Mouse (Mus musculus) forebrain, embryonic 12.5 days (tissue): ENCODE measurements around the gene Pars2. TPM values are rescaled to one million over a fixed set of nuclear protein-coding genes. Genes with fewer than 3 reads are reported as not detected.
A peak's percentile ranks its signal among the peaks of the same experiment; 100 is the strongest.

ENCODE experiments used
- ATAC-seq: fragments of 200-750 bp; cut with Nextera tagmentation; 2 replicates; pipeline ENCODE4 v1.8.0; 2017; ENCODE audit warnings: moderate TSS enrichment; ENCODE audit not compliant: low FRiP score
- H3K27ac ChIP-seq: fragments of 300-500 bp; sonication (generic); 2 replicates; pipeline ENCODE4 v1.5.1; 2016; ENCODE audit warnings: mild to moderate bottlenecking
- H3K27me3 ChIP-seq: fragments of 300-500 bp; sonication (generic); 2 replicates; pipeline ENCODE4 v1.6.1; 2016; ENCODE audit warnings: mild to moderate bottlenecking
- H3K36me3 ChIP-seq: fragments of 300-500 bp; sonication (generic); replicated peaks from 2 replicates; pipeline ENCODE4 v1.6.1; 2016; ENCODE audit warnings: mild to moderate bottlenecking
- H3K4me1 ChIP-seq: fragments of 300-500 bp; sonication (generic); 2 replicates; pipeline ENCODE4 v1.6.1; 2016
- H3K4me2 ChIP-seq: fragments of 300-500 bp; sonication (generic); 2 replicates; pipeline ENCODE4 v1.6.1; 2016; ENCODE audit warnings: mild to moderate bottlenecking, moderate library complexity
- H3K4me3 ChIP-seq: fragments of 300-500 bp; sonication (generic); replicated peaks from 2 replicates; pipeline ENCODE4 v1.5.1; 2016; ENCODE audit warnings: mild to moderate bottlenecking
- H3K9ac ChIP-seq: fragments of 300-500 bp; sonication (generic); 2 replicates; pipeline ENCODE4 v1.6.1; 2016; ENCODE audit warnings: mild to moderate bottlenecking
- H3K9me3 ChIP-seq: fragments of 300-500 bp; sonication (generic); 2 replicates; pipeline ENCODE4 v1.6.1; 2016
- WGBS: fragments of 180-500 bp; shearing (Covaris S2); methylation state at CpG from one replicate; pipeline ENCODE4 v1.1.7; 2016; 5-methylcytosine and 5-hydroxymethylcytosine counted together
- polyA plus RNA-seq: library from polyadenylated mRNA; unstranded; fragments of >200 nt; fragmentation: Nextera tagmentation; extraction: Ambion mirVana; gene quantifications from 2 replicates; pipeline ENCODE4 v1.2.1, GENCODE M21; 2016

Pars2 gene
- polyA plus RNA-seq, 1 experiment from 2014 or later: 11.2 TPM

- Histone ChIP-seq H3K9ac (no peak overlapping the region), H3K36me3 (no peaks in the 10 kb centered on the region), H3K27me3 (peaks cover 53% of the 10 kb centered on the region), H3K4me1 (no peaks in the 10 kb centered on the region), H3K4me3 (no peak overlapping the region), H3K9me3 (no peaks in the 10 kb centered on the region), H3K4me2 (no peak overlapping the region), H3K27ac (no peak overlapping the region)
- ATAC-seq: no peak
- WGBS: 38% methylated on average over 28 of the region's 28 CpGs
Measured at GRCm38 (mm10) chr4:106622712-106623111, 28.2 kb upstream of the Pars2 start.

- ATAC-seq: no peak
- no peak overlapping the region for H3K4me2 ChIP-seq
- no peaks in the 10 kb centered on the region for H3K36me3 ChIP-seq
Measured at GRCm38 (mm10) chr4:106624271-106624670, 26.6 kb upstream of the Pars2 start.

GRCm38 (mm10) chr4:106627809-106628208 lies 23.1 kb upstream of the Pars2 start:
- Histone ChIP-seq H3K4me1 (peaks cover 8% of the 10 kb centered on the region), H3K4me2 (no peak overlapping the region), H3K9me3 (no peaks in the 10 kb centered on the region), H3K9ac (no peak overlapping the region), H3K27ac (no peak overlapping the region), H3K27me3 (peaks cover 46% of the 10 kb centered on the region), H3K4me3 (no peak overlapping the region), H3K36me3 (no peaks in the 10 kb centered on the region)
- no peak for ATAC-seq
- WGBS: 78% methylated on average over 5 of the region's 5 CpGs

More at GRCm38 (mm10) chr4:106624271-106624670, 26.6 kb upstream of the Pars2 start:
- no peak overlapping the region for H3K27ac ChIP-seq
- peaks cover 49% of the 10 kb centered on the region for H3K27me3 ChIP-seq
- H3K4me3 ChIP-seq: no peak overlapping the region
- WGBS: 89% methylated on average over 10 of the region's 10 CpGs
- H3K4me1 ChIP-seq: no peaks in the 10 kb centered on the region
- H3K9me3 ChIP-seq: no peaks in the 10 kb centered on the region
- H3K9ac ChIP-seq: no peak overlapping the region

GRCm38 (mm10) chr4:106628650-106629360 lies 22.1 kb upstream of the Pars2 start:
- no peak overlapping the region for H3K4me3 ChIP-seq
- H3K9ac ChIP-seq: no peak overlapping the region

GRCm38 (mm10) chr4:106629374-106629773 lies 21.5 kb upstream of the Pars2 start:
- ATAC-seq: no peak
- Histone ChIP-seq H3K27me3 (peaks cover 30% of the 10 kb centered on the region; the same call in 1 of the 2 replicates), H3K9ac (no peak overlapping the region), H3K4me1 (peaks cover 15% of the 10 kb centered on the region), H3K27ac (no peak overlapping the region), H3K4me2 (no peak overlapping the region), H3K9me3 (no peaks in the 10 kb centered on the region), H3K36me3 (no peaks in the 10 kb centered on the region), H3K4me3 (no peak overlapping the region)
- WGBS: 86% methylated on average over 5 of the region's 5 CpGs

More at GRCm38 (mm10) chr4:106628650-106629360, 22.1 kb upstream of the Pars2 start:
- H3K4me1 ChIP-seq: peaks cover 10% of the 10 kb centered on the region
- no peak overlapping the region for H3K4me2 ChIP-seq
- peaks cover 36% of the 10 kb centered on the region for H3K27me3 ChIP-seq
- no peaks in the 10 kb centered on the region for H3K9me3 ChIP-seq
- ATAC-seq: no peak
- no peaks in the 10 kb centered on the region for H3K36me3 ChIP-seq
- WGBS: 62% methylated on average over 9 of the region's 9 CpGs
- no peak overlapping the region for H3K27ac ChIP-seq

- ATAC-seq: peak; percentile 57
- H3K27ac ChIP-seq: peak overlapping the region; percentile 42; the same call in 1 of the 2 replicates
- no peaks in the 10 kb centered on the region for H3K36me3 ChIP-seq
- no peaks in the 10 kb centered on the region for H3K9me3 ChIP-seq
- H3K27me3 ChIP-seq: peaks cover 18% of the 10 kb centered on the region; the same call in 1 of the 2 replicates
- H3K4me2 ChIP-seq: no peak overlapping the region
- H3K4me1 ChIP-seq: peaks cover 15% of the 10 kb centered on the region
- WGBS: 32% methylated on average over 14 of the region's 14 CpGs
- H3K4me3 ChIP-seq: no peak overlapping the region
- no peak overlapping the region for H3K9ac ChIP-seq
Measured at GRCm38 (mm10) chr4:106630333-106631220, 20.3 kb upstream of the Pars2 start.

- no peak overlapping the region for H3K4me2 ChIP-seq
- ATAC-seq: no peak
- H3K4me3 ChIP-seq: no peak overlapping the region
- H3K9me3 ChIP-seq: no peaks in the 10 kb centered on the region
- H3K36me3 ChIP-seq: no peaks in the 10 kb centered on the region
- H3K27me3 ChIP-seq: peaks cover 24% of the 10 kb centered on the region; the same call in 1 of the 2 replicates
- WGBS: 75% methylated on average over 1 of the region's 3 CpGs
- no peak overlapping the region for H3K9ac ChIP-seq
- no peak overlapping the region for H3K27ac ChIP-seq
- H3K4me1 ChIP-seq: peaks cover 15% of the 10 kb centered on the region
Measured at GRCm38 (mm10) chr4:106632313-106632712, 18.6 kb upstream of the Pars2 start.

GRCm38 (mm10) chr4:106633281-106634085 lies 17.4 kb upstream of the Pars2 start:
- Histone ChIP-seq H3K4me2 (no peak overlapping the region), H3K4me1 (peaks cover 15% of the 10 kb centered on the region), H3K4me3 (no peak overlapping the region), H3K36me3 (no peaks in the 10 kb centered on the region), H3K27ac (no peak overlapping the region), H3K9me3 (no peaks in the 10 kb centered on the region), H3K9ac (no peak overlapping the region), H3K27me3 (peaks cover 21% of the 10 kb centered on the region; the same call in 1 of the 2 replicates)
- no peak for ATAC-seq
- 47% methylated on average over 8 of the region's 8 CpGs for WGBS

GRCm38 (mm10) chr4:106634086-106634479 lies 16.8 kb upstream of the Pars2 start:
- Histone ChIP-seq H3K9me3 (peaks cover 4% of the 10 kb centered on the region; the same call in 1 of the 2 replicates), H3K27ac (no peak overlapping the region), H3K4me3 (no peak overlapping the region), H3K27me3 (peaks cover 21% of the 10 kb centered on the region; the same call in 1 of the 2 replicates), H3K4me1 (peaks cover 15% of the 10 kb centered on the region), H3K9ac (no peak overlapping the region), H3K36me3 (no peaks in the 10 kb centered on the region), H3K4me2 (no peak overlapping the region)
- no peak for ATAC-seq
- 55% methylated on average over 9 of the region's 9 CpGs for whole genome bisulfite sequencing

GRCm38 (mm10) chr4:106643483-106644217 lies 7.2 kb upstream of the Pars2 start:
- H3K4me1 ChIP-seq: peaks cover 5% of the 10 kb centered on the region; the same call in 1 of the 2 replicates
- no peak overlapping the region for H3K9ac ChIP-seq
- no peak for ATAC-seq
- H3K9me3 ChIP-seq: peaks cover 5% of the 10 kb centered on the region; the same call in 1 of the 2 replicates
- H3K4me3 ChIP-seq: no peak overlapping the region
- H3K27ac ChIP-seq: no peak overlapping the region
- peaks cover 38% of the 10 kb centered on the region for H3K27me3 ChIP-seq
- no peak overlapping the region for H3K4me2 ChIP-seq
- WGBS: 57% methylated on average over 8 of the region's 8 CpGs
- H3K36me3 ChIP-seq: no peaks in the 10 kb centered on the region

- ATAC-seq: no peak
- WGBS: 82% methylated on average over 6 of the region's 6 CpGs
- Histone ChIP-seq H3K27me3 (peaks cover 43% of the 10 kb centered on the region), H3K9ac (no peak overlapping the region), H3K9me3 (no peaks in the 10 kb centered on the region; the same call in 1 of the 2 replicates), H3K4me1 (peaks cover 5% of the 10 kb centered on the region; the same call in 1 of the 2 replicates), H3K27ac (no peak overlapping the region), H3K4me3 (no peak overlapping the region), H3K36me3 (no peaks in the 10 kb centered on the region), H3K4me2 (no peak overlapping the region)
Measured at GRCm38 (mm10) chr4:106644218-106644610, 6.7 kb upstream of the Pars2 start.
